Mouse (Mus musculus): ENCODE data around the gene Tymp. TPM values are rescaled to one million over a fixed set of nuclear protein-coding genes. Genes with fewer than 3 reads are reported as not detected.

Gene Tymp
- total RNA-seq, 1 experiment from 2014 or later = 0.23 TPM

- no peak for ATAC-seq (ENCODE audit: extremely low read depth, insufficient number of reproducible peaks, low FRiP score, poor library complexity, severe bottlenecking)
Measured at GRCm38 (mm10) chr15:89374801-89375534, 1.9 kb downstream of the Tymp start.

- ATAC-seq (ENCODE audit: extremely low read depth, insufficient number of reproducible peaks, low FRiP score, poor library complexity, severe bottlenecking) = no peak
Measured at GRCm38 (mm10) chr15:89374340-89374739, 2.5 kb downstream of the Tymp start.

- ATAC-seq (ENCODE audit: extremely low read depth, insufficient number of reproducible peaks, low FRiP score, poor library complexity, severe bottlenecking) = peak; percentile 57
Measured at GRCm38 (mm10) chr15:89373762-89374248, 3.0 kb downstream of the Tymp start, which contains the start of gene Sco2. Sco2 (minus strand) TSS chr15:89373846.

- ATAC-seq (ENCODE audit: extremely low read depth, insufficient number of reproducible peaks, low FRiP score, poor library complexity, severe bottlenecking) = peak; percentile 69
Measured at GRCm38 (mm10) chr15:89373027-89373761, 3.6 kb downstream of the Tymp start.

- ATAC-seq (ENCODE audit: extremely low read depth, insufficient number of reproducible peaks, low FRiP score, poor library complexity, severe bottlenecking) = no peak
Measured at GRCm38 (mm10) chr15:89372536-89372935, 4.3 kb downstream of the Tymp start.

- no peak for ATAC-seq (ENCODE audit: extremely low read depth, insufficient number of reproducible peaks, low FRiP score, poor library complexity, severe bottlenecking)
Measured at GRCm38 (mm10) chr15:89372068-89372467, 4.8 kb downstream of the Tymp start.

GRCm38 (mm10) chr15:89365141-89365551 lies 11.7 kb downstream of the Tymp start:
- ATAC-seq (ENCODE audit: extremely low read depth, insufficient number of reproducible peaks, low FRiP score, poor library complexity, severe bottlenecking) = no peak

GRCm38 (mm10) chr15:89363051-89363450 lies 13.8 kb downstream of the Tymp start:
- no peak for ATAC-seq (ENCODE audit: extremely low read depth, insufficient number of reproducible peaks, low FRiP score, poor library complexity, severe bottlenecking)

- ATAC-seq (ENCODE audit: extremely low read depth, insufficient number of reproducible peaks, low FRiP score, poor library complexity, severe bottlenecking) = no peak
Measured at GRCm38 (mm10) chr15:89358784-89359183, 18.1 kb downstream of the Tymp start.

GRCm38 (mm10) chr15:89356372-89356771 lies 20.5 kb downstream of the Tymp start:
- ATAC-seq (ENCODE audit: extremely low read depth, insufficient number of reproducible peaks, low FRiP score, poor library complexity, severe bottlenecking) = no peak

- peak; percentile 90 for ATAC-seq (ENCODE audit: extremely low read depth, insufficient number of reproducible peaks, low FRiP score, poor library complexity, severe bottlenecking)
Measured at GRCm38 (mm10) chr15:89355241-89356187, 21.3 kb downstream of the Tymp start, which contains the start of the genes Lmf2 and Ncaph2. Lmf2 (minus strand) TSS chr15:89355659. Ncaph2 (plus strand) TSS chr15:89355719.

- no peak for ATAC-seq (ENCODE audit: extremely low read depth, insufficient number of reproducible peaks, low FRiP score, poor library complexity, severe bottlenecking)
Measured at GRCm38 (mm10) chr15:89354455-89354854, 22.4 kb downstream of the Tymp start.

GRCm38 (mm10) chr15:89353837-89354236 lies 23.0 kb downstream of the Tymp start:
- no peak for ATAC-seq (ENCODE audit: extremely low read depth, insufficient number of reproducible peaks, low FRiP score, poor library complexity, severe bottlenecking)

GRCm38 (mm10) chr15:89352795-89353194 lies 24.0 kb downstream of the Tymp start:
- ATAC-seq (ENCODE audit: extremely low read depth, insufficient number of reproducible peaks, low FRiP score, poor library complexity, severe bottlenecking) = no peak

- ATAC-seq (ENCODE audit: extremely low read depth, insufficient number of reproducible peaks, low FRiP score, poor library complexity, severe bottlenecking) = no peak
Measured at GRCm38 (mm10) chr15:89352054-89352453, 24.8 kb downstream of the Tymp start.

- no peak for ATAC-seq (ENCODE audit: extremely low read depth, insufficient number of reproducible peaks, low FRiP score, poor library complexity, severe bottlenecking)
Measured at GRCm38 (mm10) chr15:89351302-89351701, 25.5 kb downstream of the Tymp start.

GRCm38 (mm10) chr15:89350447-89350846 lies 26.4 kb downstream of the Tymp start:
- no peak for ATAC-seq (ENCODE audit: extremely low read depth, insufficient number of reproducible peaks, low FRiP score, poor library complexity, severe bottlenecking)

GRCm38 (mm10) chr15:89343325-89343724 lies 33.5 kb downstream of the Tymp start:
- ATAC-seq (ENCODE audit: extremely low read depth, insufficient number of reproducible peaks, low FRiP score, poor library complexity, severe bottlenecking) = no peak

- no peak for ATAC-seq (ENCODE audit: extremely low read depth, insufficient number of reproducible peaks, low FRiP score, poor library complexity, severe bottlenecking)
Measured at GRCm38 (mm10) chr15:89341678-89342077, 35.2 kb downstream of the Tymp start.
